9 mouse cellular contexts compared by ENCODE assay signal in genomic region chr5:111195488-111196485, GRCm38 (mm10).
DNase-seq lines count a peak whose midpoint lies in the region; ATAC-seq lines count a peak whose summit lies in the region.
"Had no signal": no experiment of that assay in that cellular context is flagged by ENCODE, and none has a peak within 500 bp of the region (broad histone marks: within the 10 kb centered on the region; RNA-seq: fewer than 3 reads in every experiment).

No protein-coding gene starts in this region.

- no peak overlapping the region for H3K4me2 ChIP-seq in midbrain, embryonic 12.5 days (replicated peaks)
- no peak overlapping the region for H3K4me2 ChIP-seq in kidney, embryonic 15.5 days

- H3K4me1 ChIP-seq in midbrain, embryonic 12.5 days: peaks cover 56% of the 10 kb centered on the region
- H3K4me1 ChIP-seq in kidney, embryonic 15.5 days: peaks cover 42% of the 10 kb centered on the region

- 72% methylated on average over 11 of the region's 11 CpGs for WGBS in midbrain, embryonic 12.5 days
- WGBS in kidney, embryonic 15.5 days: 54% methylated on average over 11 of the region's 11 CpGs

- DNase-seq in CD4-positive helper T cell, adult 2 months (ENCODE audit: low read depth, low spot score): peak; percentile 42
- DNase-seq in ES-CJ7 (ENCODE audit: low read depth, low spot score): peak; percentile 19
- DNase-seq in fat pad, adult 2 months (ENCODE audit: extremely low read depth, low read depth, low spot score): peak; percentile 90
- no peak for DNase-seq in urinary bladder, postnatal 25 days (ENCODE audit: low spot score)
- DNase-seq in liver: no peak
- no peak for DNase-seq in heart, postnatal 36 days
- DNase-seq: gastrocnemius, postnatal 14 days had no signal

- H3K9ac ChIP-seq in midbrain, embryonic 12.5 days (replicated peaks): no peak overlapping the region
- H3K9ac ChIP-seq in kidney, embryonic 15.5 days: no peak overlapping the region

- intact Hi-C loops in heart, postnatal 36 days (cut with DNase I): no loop called here

- H3K4me3 ChIP-seq in midbrain, embryonic 12.5 days: no peak overlapping the region
- no peak overlapping the region for H3K4me3 ChIP-seq in kidney, embryonic 15.5 days (replicated peaks)

- peak overlapping the region; percentile 52 for H3K27ac ChIP-seq in midbrain, embryonic 12.5 days (replicated peaks)
- H3K27ac ChIP-seq in kidney, embryonic 15.5 days: no peak overlapping the region

- no peaks in the 10 kb centered on the region for H3K9me3 ChIP-seq in midbrain, embryonic 12.5 days
- H3K9me3 ChIP-seq in kidney, embryonic 15.5 days (replicated peaks): no peaks in the 10 kb centered on the region

- H3K27me3 ChIP-seq in midbrain, embryonic 12.5 days: no peaks in the 10 kb centered on the region
- H3K27me3 ChIP-seq in kidney, embryonic 15.5 days: no peaks in the 10 kb centered on the region

- peak; percentile 65 for ATAC-seq in midbrain, embryonic 12.5 days (ENCODE audit: low FRiP score, low read depth)
- no peak for ATAC-seq in kidney, embryonic 15.5 days (replicated peaks; ENCODE audit: low FRiP score)

- no peaks in the 10 kb centered on the region for H3K36me3 ChIP-seq in midbrain, embryonic 12.5 days
- H3K36me3 ChIP-seq in kidney, embryonic 15.5 days: 0 out of 2 replicates have a peak, but pooled peaks cover 4% of the 10 kb centered on the region

Comparison
In these comparisons a context has a peak if more than half of its experiments do, and no peak if none do; other contexts are left out.
1. DNase-seq: peak in CD4-positive helper T cell, adult 2 months (single experiment), ES-CJ7 (single experiment) and fat pad, adult 2 months (single experiment); none in urinary bladder, postnatal 25 days (single experiment), liver (single experiment) and heart, postnatal 36 days (0 of 2).